Mouse (Mus musculus) kidney, postnatal 10 days (tissue): ENCODE results near the gene Ggt5.

ENCODE experiments used
- DNase-seq: peaks from one replicate; pipeline ENCODE4 v3.0.0; 2021; ENCODE audit warnings: mixed read lengths

Gene Ggt5

DNA sequence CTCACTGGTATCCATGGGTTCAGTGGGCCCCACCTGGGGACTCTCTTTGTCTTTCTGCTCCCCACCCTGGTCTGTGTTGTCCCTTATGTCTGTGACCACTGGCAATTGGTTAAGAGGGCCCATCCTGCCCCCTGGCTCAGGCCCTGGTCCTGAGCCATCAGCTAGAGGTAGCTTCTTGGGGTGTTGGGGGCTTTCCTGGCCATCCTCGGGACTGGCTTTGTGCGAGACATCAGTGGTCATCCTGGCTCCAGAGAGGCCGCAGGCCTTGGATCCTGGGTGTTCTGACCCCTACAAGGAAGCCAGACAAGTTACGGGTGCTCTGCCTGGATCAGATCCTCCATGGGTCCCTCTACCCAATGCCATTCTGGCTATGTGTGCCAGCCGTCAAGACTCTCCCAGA, 68.0 kb downstream of the Ggt5 start:
- no peak for DNase-seq

DNA sequence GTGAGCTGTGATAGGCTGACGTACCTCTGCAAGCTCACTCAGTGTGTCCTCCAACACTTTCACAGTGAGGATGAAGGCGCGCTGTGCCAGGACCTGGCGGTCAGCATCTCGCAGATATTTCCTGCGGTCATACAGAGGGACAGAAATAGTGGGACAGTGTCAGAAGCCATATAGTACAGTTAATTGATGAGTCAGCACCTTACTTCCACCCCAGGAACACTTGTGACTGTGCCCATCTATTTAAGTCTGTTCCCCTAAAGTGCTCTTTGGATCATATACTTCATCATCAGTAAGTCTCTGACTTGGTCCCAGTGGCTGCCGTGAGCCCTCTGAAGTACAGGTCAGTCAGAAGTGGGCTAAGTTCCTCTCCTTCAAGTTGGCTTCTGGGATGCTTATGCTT, 68.6 kb downstream of the Ggt5 start:
- no peak for DNase-seq

DNA sequence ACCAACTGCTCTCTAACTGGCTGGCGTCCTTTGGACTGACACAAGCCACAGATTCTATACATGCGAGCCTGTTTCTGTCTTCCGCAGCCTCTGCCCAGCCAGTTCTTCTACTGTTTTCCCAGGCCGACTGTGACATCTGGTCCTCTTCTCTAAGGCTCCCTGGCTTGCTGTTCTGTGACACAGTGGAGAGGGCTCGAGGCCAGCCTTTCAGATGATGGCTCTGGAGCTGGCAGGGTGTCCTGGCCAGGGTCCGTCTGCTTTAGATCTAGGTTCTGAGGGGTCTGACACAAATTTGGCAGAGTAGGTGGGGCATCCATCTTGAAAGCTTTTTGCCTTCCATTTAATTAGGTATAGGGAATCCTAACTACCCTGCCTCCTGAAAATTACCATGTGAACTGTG, 72.2 kb downstream of the Ggt5 start:
- DNase-seq, result no peak

DNA sequence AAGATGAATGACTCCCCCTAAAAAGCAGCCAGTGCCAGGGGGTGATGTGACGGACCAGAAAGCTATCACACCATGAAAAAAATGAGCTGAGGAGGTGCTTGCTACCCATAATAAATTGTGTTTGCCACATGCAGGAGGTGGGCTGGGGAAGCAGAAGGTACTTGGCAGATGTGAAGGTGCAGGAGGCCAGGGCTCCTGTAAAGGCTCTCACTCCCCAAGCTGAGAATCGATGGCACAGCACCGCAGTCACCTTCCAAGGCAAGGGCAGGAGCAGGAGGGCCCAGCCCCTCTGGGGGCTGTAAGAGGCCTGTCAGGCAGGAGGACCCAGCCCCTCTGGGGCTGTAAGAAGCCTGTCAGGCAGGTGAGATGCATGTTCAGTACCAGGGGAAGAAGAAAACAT, 72.7 kb downstream of the Ggt5 start:
- DNase-seq, result no peak

DNA sequence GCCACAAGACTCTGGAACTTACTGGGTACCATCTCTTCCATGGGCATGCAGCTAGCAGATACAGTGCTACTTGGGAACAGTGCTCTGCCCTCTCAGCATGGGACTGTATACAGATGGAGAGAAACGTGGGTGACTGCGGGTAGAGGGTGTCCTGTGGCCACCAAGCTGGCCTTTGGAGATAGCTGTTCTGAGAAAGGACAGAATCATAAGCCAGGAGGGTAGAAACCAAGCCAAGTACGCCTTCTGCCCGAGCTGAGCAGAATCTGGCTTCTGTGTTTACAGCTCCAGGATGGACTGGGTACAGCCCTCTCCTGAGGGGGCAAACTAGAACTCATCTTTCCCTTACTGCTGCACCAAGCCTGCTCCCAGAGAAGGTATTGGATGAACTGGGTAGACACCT, 73.4 kb downstream of the Ggt5 start:
- DNase-seq, result no peak

DNA sequence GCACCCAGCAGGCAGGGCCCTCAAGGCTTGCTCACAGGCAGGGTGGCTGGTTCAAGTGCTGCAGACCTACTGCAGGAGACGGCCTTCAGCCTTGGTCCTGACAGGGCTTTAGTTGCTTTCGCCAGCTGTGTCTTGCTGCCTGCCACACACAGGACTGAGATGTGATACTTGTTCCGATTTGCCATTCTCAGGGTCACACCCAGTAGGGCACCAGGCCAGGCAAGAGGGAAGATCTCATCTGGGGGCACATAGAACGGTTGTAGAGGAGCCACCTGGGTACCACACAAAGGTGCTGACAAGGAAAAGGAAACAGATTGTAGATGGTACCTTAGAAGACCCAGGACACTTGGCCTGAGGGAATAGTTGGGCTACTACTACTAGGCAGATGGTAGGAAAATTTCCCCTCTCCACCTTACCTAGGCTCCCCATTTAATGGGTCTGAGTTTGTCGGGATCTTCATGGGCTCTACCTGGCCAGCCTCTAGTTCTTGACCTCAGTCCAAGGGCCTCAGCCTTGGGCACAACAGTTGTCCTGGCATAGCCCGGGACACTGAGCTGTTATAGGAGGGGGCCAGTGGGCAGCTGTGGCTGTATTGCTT, 75.6 kb downstream of the Ggt5 start:
- no peak for DNase-seq

DNA sequence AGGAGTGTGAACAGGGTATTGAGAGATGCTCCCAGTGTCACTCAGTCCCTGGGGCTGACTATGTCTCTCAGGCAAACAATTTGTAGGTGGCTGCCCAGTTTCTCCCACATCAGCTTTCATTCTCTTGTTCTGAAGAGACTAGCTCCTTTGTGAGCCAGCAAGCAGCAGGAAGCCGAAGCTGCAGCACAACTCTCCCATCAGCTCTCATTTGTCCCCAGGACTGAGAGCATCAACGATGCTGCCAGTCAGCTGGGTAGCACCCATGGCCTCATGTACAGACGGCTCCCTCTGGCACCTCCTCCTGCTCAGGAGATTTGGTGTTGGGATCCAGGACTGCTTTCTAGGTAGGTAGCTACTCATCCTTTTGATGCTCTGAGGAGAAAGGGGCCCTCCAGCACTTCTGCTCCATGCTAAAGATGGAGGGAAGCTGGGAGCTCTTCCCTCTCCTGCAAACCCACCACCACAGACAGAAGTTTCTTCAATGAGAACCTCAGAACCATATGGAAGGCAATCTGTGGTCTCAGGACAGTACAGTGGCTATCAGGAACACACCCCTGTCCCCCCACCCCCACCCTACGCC, 77.4 kb downstream of the Ggt5 start:
- DNase-seq, result no peak
